Mouse (Mus musculus): ENCODE results near the gene Bbx. TPM values are rescaled to one million over a fixed set of nuclear protein-coding genes. Genes with fewer than 3 reads are reported as not detected.

Gene Bbx
- polyA plus RNA-seq, 1 experiment from 2014 or later = 24.8 TPM

GRCm38 (mm10) chr16:50437331-50437730, 5.1 kb upstream of the Bbx start:
- ATAC-seq (ENCODE audit: low FRiP score, low read depth) = no peak
- Histone ChIP-seq H3K4me1 (no peaks in the 10 kb centered on the region), H3K9ac (no peak overlapping the region), H3K4me3 (no peak overlapping the region), H3K4me2 (replicated peaks) (no peak overlapping the region), H3K27ac (no peak overlapping the region), H3K27me3 (replicated peaks) (no peaks in the 10 kb centered on the region), H3K36me3 (no peaks in the 10 kb centered on the region), H3K9me3 (no peaks in the 10 kb centered on the region)
- WGBS = 66% methylated on average over 2 of the region's 2 CpGs

- under 1% methylated on average over 67 of the region's 72 CpGs for WGBS
- H3K9ac ChIP-seq = peak overlapping the region; percentile 91
- H3K27ac ChIP-seq = peak overlapping the region; percentile 93
- peak; percentile 76 for ATAC-seq (ENCODE audit: low FRiP score, low read depth)
- no peaks in the 10 kb centered on the region for H3K27me3 ChIP-seq (replicated peaks)
- peaks cover 13% of the 10 kb centered on the region; the same call in 1 of the 2 replicates for H3K4me1 ChIP-seq
- no peaks in the 10 kb centered on the region for H3K36me3 ChIP-seq
- H3K9me3 ChIP-seq = no peaks in the 10 kb centered on the region
- peak overlapping the region; percentile 100 for H3K4me2 ChIP-seq (replicated peaks)
- peak overlapping the region; percentile 87 for H3K4me3 ChIP-seq
Observed at GRCm38 (mm10) chr16:50431011-50431981, 894 bp downstream of the Bbx start.

GRCm38 (mm10) chr16:50430515-50430877, 1.7 kb downstream of the Bbx start:
- 0% methylated on average over 12 of the region's 12 CpGs for WGBS
- Histone ChIP-seq H3K9me3 (no peaks in the 10 kb centered on the region), H3K36me3 (no peaks in the 10 kb centered on the region), H3K27ac (no peak overlapping the region), H3K27me3 (replicated peaks) (no peaks in the 10 kb centered on the region), H3K4me3 (peak overlapping the region; percentile 87), H3K4me2 (replicated peaks) (peak overlapping the region; percentile 100), H3K9ac (peak overlapping the region; percentile 91), H3K4me1 (peaks cover 13% of the 10 kb centered on the region; the same call in 1 of the 2 replicates)
- no peak for ATAC-seq (ENCODE audit: low FRiP score, low read depth)

GRCm38 (mm10) chr16:50429692-50430514, 2.3 kb downstream of the Bbx start:
- Histone ChIP-seq H3K9ac (peak overlapping the region; percentile 91), H3K27me3 (replicated peaks) (no peaks in the 10 kb centered on the region), H3K27ac (no peak overlapping the region), H3K4me1 (peaks cover 13% of the 10 kb centered on the region; the same call in 1 of the 2 replicates), H3K4me2 (replicated peaks) (peak overlapping the region; percentile 100), H3K4me3 (peak overlapping the region; percentile 87), H3K36me3 (no peaks in the 10 kb centered on the region), H3K9me3 (no peaks in the 10 kb centered on the region)
- ATAC-seq (ENCODE audit: low FRiP score, low read depth) = no peak
- WGBS = 1% methylated on average over 67 of the region's 69 CpGs

GRCm38 (mm10) chr16:50428871-50429691, 3.1 kb downstream of the Bbx start:
- ATAC-seq (ENCODE audit: low FRiP score, low read depth) = no peak
- Histone ChIP-seq H3K36me3 (no peaks in the 10 kb centered on the region), H3K9me3 (no peaks in the 10 kb centered on the region), H3K4me3 (peak overlapping the region; percentile 87), H3K4me2 (replicated peaks) (peak overlapping the region; percentile 100), H3K9ac (peak overlapping the region; percentile 91), H3K27me3 (replicated peaks) (no peaks in the 10 kb centered on the region), H3K27ac (no peak overlapping the region), H3K4me1 (peaks cover 13% of the 10 kb centered on the region; the same call in 1 of the 2 replicates)
- 1% methylated on average over 23 of the region's 23 CpGs for WGBS

GRCm38 (mm10) chr16:50420130-50420529, 12.1 kb downstream of the Bbx start:
- Histone ChIP-seq H3K27ac (no peak overlapping the region), H3K9me3 (no peaks in the 10 kb centered on the region), H3K4me1 (no peaks in the 10 kb centered on the region), H3K4me3 (no peak overlapping the region), H3K9ac (no peak overlapping the region), H3K36me3 (no peaks in the 10 kb centered on the region), H3K4me2 (replicated peaks) (no peak overlapping the region), H3K27me3 (replicated peaks) (no peaks in the 10 kb centered on the region)
- ATAC-seq (ENCODE audit: low FRiP score, low read depth) = no peak
- 24% methylated on average over 1 of the region's 1 CpGs for WGBS

- H3K9me3 ChIP-seq = no peaks in the 10 kb centered on the region
- H3K4me2 ChIP-seq (replicated peaks) = no peak overlapping the region
- H3K4me3 ChIP-seq = no peak overlapping the region
- 83% methylated on average over 8 of the region's 8 CpGs for WGBS
- no peaks in the 10 kb centered on the region for H3K27me3 ChIP-seq (replicated peaks)
- no peak for ATAC-seq (ENCODE audit: low FRiP score, low read depth)
- H3K9ac ChIP-seq = no peak overlapping the region
- no peaks in the 10 kb centered on the region for H3K36me3 ChIP-seq
- H3K27ac ChIP-seq = no peak overlapping the region
- H3K4me1 ChIP-seq = no peaks in the 10 kb centered on the region
Observed at GRCm38 (mm10) chr16:50415406-50415805, 16.8 kb downstream of the Bbx start.

- no peaks in the 10 kb centered on the region for H3K4me1 ChIP-seq
- no peaks in the 10 kb centered on the region for H3K9me3 ChIP-seq
- H3K4me3 ChIP-seq = no peak overlapping the region
- ATAC-seq (ENCODE audit: low FRiP score, low read depth) = no peak
- 89% methylated on average over 5 of the region's 5 CpGs for WGBS
- H3K27me3 ChIP-seq (replicated peaks) = no peaks in the 10 kb centered on the region
- no peak overlapping the region for H3K4me2 ChIP-seq (replicated peaks)
- no peak overlapping the region for H3K27ac ChIP-seq
- H3K36me3 ChIP-seq = no peaks in the 10 kb centered on the region
- H3K9ac ChIP-seq = no peak overlapping the region
Observed at GRCm38 (mm10) chr16:50402851-50403250, 29.3 kb downstream of the Bbx start.

GRCm38 (mm10) chr16:50399775-50400174, 32.4 kb downstream of the Bbx start:
- no peak overlapping the region for H3K27ac ChIP-seq
- H3K27me3 ChIP-seq (replicated peaks) = no peaks in the 10 kb centered on the region
- no peak overlapping the region for H3K9ac ChIP-seq
- 91% methylated on average over 6 of the region's 6 CpGs for WGBS
- H3K4me2 ChIP-seq (replicated peaks) = no peak overlapping the region
- no peaks in the 10 kb centered on the region for H3K36me3 ChIP-seq
- H3K4me1 ChIP-seq = no peaks in the 10 kb centered on the region
- no peak for ATAC-seq (ENCODE audit: low FRiP score, low read depth)
- no peaks in the 10 kb centered on the region for H3K9me3 ChIP-seq
- H3K4me3 ChIP-seq = no peak overlapping the region

- Histone ChIP-seq H3K36me3 (no peaks in the 10 kb centered on the region), H3K4me2 (replicated peaks) (no peak overlapping the region), H3K9me3 (no peaks in the 10 kb centered on the region), H3K4me3 (no peak overlapping the region), H3K4me1 (no peaks in the 10 kb centered on the region), H3K27ac (no peak overlapping the region), H3K27me3 (replicated peaks) (no peaks in the 10 kb centered on the region), H3K9ac (no peak overlapping the region)
- 86% methylated on average over 4 of the region's 4 CpGs for WGBS
- no peak for ATAC-seq (ENCODE audit: low FRiP score, low read depth)
Observed at GRCm38 (mm10) chr16:50398564-50398963, 33.6 kb downstream of the Bbx start.

- no peak overlapping the region for H3K4me3 ChIP-seq
- no peaks in the 10 kb centered on the region for H3K36me3 ChIP-seq
- no peak overlapping the region for H3K9ac ChIP-seq
- no peak for ATAC-seq (ENCODE audit: low FRiP score, low read depth)
- 87% methylated on average over 6 of the region's 6 CpGs for WGBS
- H3K27me3 ChIP-seq (replicated peaks) = no peaks in the 10 kb centered on the region
- no peaks in the 10 kb centered on the region for H3K4me1 ChIP-seq
- no peak overlapping the region for H3K4me2 ChIP-seq (replicated peaks)
- H3K27ac ChIP-seq = no peak overlapping the region
- H3K9me3 ChIP-seq = no peaks in the 10 kb centered on the region
Observed at GRCm38 (mm10) chr16:50395928-50396612, 36.1 kb downstream of the Bbx start.

Measured in neural tube, embryonic 12.5 days (tissue).